Mouse (Mus musculus): ENCODE results near the gene Cyp2w1.

Cyp2w1 gene

GRCm38 (mm10) chr5:139367884-139368458 lies 15.6 kb downstream of the Cyp2w1 start:
- no peak for DNase-seq

GRCm38 (mm10) chr5:139368638-139369320 lies 16.4 kb downstream of the Cyp2w1 start:
- no peak for DNase-seq

GRCm38 (mm10) chr5:139370336-139370735 lies 17.9 kb downstream of the Cyp2w1 start:
- no peak for DNase-seq

DNA sequence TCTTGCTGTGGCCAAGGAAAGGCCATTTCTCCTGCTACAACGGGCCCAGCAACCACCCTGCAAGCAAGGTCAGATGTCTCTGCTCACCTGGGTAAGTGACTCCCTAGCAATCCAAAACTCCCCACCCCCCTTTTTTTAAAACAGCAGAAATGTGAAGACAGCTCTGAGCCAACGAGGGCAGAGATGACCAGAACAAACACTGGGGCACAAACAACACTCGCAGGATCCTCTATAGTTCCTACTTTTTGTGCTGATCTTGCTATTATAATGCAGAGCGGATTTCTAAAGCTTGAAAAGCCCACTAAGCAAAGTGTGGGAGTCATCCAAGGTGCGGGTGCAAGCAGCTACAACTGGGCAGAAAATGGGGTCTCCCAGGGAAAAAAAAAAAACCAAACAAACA lies 18.7 kb downstream of the Cyp2w1 start:
- no peak for DNase-seq

- peak; percentile 87 for DNase-seq
These were observed 19.4 kb downstream of the Cyp2w1 start for GRCm38 (mm10) chr5:139371631-139372401.

- no peak for DNase-seq
These were observed 20.7 kb downstream of the Cyp2w1 start for GRCm38 (mm10) chr5:139373126-139373525.

- no peak for DNase-seq
These were observed 21.6 kb downstream of the Cyp2w1 start for GRCm38 (mm10) chr5:139373889-139374444.

DNA sequence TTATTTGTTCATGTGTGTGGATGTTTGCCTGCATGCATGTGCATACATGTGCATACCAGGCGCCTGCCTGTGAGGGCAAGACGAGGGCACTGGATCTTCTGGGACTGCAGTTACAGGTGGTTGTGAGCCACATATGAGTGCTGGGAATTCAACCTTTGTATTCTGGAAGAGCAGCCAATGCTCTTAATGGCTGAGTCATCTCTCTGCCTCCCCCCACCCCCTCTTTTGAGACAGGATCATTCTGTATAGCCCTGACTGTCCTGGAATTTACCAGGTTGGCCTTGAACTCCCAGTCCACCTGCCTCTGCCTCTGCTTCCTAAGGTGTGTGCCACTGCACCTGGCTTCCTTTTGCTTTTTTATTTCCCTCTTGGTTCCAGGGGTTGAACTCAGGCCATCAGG lies 22.4 kb downstream of the Cyp2w1 start:
- no peak for DNase-seq

DNA sequence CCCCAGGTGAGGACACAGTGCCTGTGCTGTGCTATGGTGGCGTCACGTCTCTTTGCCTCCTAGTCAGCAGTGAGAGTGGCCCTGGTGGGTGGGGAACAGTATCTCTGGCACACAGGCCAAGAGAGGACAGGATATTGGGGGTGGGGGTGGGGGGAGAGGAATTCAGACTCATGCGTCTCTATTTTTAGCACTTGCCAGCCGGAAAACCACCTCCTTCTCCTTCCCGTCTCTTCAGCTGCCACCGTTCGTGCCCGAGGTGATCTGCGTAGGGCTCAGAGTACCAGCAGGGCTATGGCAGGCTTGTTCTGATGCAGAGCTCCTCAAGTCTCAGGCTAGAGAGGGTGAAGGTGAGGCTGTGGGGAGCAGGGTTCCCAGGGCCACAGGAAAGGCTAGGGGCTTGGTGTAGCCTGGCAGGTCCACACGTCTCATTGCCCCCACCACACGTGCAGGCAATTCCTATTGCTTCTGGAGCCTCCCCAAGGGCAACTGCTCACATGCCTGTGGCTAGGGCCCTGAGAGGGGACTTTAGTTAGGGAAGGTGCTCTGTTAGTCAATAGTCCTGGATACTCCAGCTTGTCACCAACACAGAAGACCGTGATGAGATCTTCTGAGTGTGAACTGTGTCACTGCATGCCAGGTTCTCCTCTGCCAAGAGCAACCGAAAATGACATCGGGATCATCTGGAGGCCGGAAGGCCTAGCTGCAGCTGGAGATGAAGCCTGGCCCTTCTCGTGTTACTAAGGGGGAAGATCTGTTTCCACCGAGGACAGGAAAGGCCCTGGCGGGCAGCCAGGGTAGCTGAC lies 25.3 kb downstream of the Cyp2w1 start, which contains the start of gene Gpr146:
Gpr146 (plus strand) TSS at position 230 of the 803 bp plus-strand sequence.
- peak; percentile 55 for DNase-seq

- DNase-seq = no peak
These were observed 25.8 kb downstream of the Cyp2w1 start for GRCm38 (mm10) chr5:139378271-139378556.

GRCm38 (mm10) chr5:139378986-139379629 lies 26.7 kb downstream of the Cyp2w1 start:
- peak; percentile 68 for DNase-seq

- no peak for DNase-seq
These were observed 27.5 kb downstream of the Cyp2w1 start for GRCm38 (mm10) chr5:139379771-139380384.

DNA sequence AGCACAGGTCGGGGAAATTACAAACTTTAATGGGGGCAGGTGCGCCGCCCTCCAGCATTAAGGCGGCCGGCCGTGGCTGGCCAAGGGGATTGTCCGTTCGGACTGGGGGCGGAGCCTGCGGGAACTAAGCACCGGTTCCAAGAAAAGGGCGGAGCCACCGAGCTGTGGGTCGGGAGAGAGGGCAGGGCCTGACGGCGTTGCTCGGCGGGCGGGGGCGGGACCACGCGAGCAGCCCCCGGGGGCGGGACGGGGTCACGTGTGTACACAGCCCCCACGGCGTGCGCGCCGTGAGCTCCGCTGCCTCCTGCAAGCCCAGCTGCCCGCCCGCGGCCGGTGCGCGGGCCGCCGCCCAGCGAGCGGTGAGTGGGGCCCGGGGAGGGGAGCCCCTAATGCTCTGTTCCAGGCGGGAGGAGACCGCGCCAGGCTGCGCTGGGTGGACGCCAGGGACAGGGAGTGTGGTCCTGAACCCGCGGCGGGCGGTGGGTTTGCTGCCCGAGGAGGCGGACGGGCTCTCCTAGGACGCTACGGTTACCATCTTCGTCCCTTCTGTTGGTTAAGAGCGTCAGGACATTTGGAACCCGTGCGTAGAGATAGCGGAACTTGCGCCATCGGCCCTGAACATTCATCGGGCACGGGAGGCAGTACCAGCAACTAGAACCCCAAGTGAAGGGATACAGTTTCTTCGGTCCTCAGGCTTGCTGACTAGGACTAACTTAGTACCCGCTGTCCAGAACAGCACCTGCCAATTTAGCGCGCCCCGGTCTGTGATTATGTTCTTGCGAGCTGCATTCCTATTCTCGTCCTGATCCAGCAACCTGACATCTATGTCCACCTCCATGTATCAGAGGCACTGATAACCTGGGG lies 28.2 kb downstream of the Cyp2w1 start:
- DNase-seq = peak; percentile 85

DNA sequence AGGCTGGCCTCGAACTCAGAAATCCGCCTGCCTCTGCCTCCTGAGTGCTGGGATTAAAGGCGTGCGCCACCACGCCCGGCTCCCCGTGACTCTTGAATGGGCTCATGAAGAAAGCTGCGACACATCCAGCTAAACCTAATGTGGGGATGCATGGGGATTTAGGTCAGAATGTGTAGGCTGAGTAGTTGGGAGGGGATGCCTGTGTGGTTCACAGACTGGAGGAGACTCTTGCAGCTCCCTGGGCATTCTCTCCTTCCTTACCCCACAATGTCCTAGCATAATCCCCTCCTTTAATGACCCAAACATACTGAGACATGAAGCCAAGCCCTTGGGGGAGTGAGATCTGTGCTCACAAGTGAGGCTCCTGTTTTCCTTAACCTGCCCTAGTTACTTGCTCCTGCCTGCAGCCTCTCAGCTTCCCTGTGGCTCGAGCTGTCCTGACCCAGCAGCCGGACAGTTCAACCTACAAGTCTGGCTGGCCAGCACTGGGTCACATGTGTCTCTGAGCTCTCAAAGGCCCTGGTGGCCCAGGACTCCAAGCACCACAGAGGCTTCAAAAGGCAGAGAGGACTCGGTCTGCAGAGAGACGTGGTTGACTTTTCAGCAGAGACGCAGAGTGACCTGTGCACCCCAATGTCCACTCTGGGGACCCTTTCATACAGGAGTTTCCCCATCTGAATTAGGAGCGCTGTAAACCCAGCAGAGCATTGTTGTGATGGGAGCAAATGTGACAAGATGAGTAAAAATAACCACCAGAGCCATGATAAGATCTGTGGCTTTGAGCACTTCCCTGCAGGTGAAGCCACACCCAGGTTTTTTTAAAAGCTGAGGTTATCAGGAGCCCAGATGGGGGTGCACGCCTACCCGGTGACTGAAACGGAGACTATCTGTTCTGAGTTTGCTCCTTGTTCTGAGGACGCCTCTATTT lies 29.4 kb downstream of the Cyp2w1 start:
- peak; percentile 85 for DNase-seq

DNA sequence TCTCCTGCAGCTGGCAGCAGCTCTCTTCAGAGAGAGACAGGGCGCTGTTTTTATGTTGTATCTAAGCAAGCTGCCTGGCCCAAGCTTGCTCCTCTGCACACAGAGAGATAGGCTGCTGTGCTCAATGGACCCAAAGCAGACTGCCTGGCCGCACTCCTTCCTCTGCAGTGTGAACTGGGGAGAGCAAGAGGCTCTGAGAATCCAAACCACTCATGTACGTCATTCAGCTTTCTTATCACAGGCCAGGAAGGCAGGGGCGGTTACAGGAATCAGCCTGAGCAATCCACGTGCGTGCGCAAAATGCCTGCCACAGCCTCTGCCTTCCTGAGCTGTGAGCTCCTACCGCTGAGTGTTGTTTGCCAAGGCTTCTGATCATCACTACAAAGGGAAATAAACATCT lies 30.3 kb downstream of the Cyp2w1 start:
- DNase-seq = peak; percentile 70

- peak; percentile 39 for DNase-seq
These were observed 30.8 kb downstream of the Cyp2w1 start for GRCm38 (mm10) chr5:139383234-139383633.

- no peak for DNase-seq
These were observed 32.1 kb downstream of the Cyp2w1 start for GRCm38 (mm10) chr5:139384531-139384930.

DNA sequence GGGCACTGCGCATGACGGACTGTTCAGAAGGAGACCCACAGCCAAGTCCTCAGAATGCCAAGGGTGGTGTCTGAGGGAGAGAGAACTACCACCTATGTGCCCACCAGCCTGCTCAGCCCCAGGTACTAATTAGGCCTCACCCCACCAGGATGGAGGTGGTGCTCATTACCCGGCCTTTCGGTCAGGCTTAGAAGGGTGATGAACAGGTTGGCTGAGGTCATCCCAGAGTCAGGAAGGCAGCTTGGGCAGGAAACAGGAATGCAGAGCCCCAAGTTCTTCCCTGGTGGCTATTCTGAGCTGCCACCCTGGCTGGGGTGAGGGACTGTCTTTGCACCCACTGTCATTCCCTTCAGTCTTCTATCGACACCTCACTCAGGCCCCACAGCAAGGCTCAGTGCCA lies 33.6 kb downstream of the Cyp2w1 start:
- no peak for DNase-seq

- no peak for DNase-seq
These were observed 35.1 kb downstream of the Cyp2w1 start for GRCm38 (mm10) chr5:139387329-139388194.
